Mouse (Mus musculus): ENCODE results near the gene Npy4r. TPM values are rescaled to one million over a fixed set of nuclear protein-coding genes. Genes with fewer than 3 reads are reported as not detected.

Gene Npy4r
- total and polyA plus RNA-seq, 3 experiments: not detected

- H3K36me3 ChIP-seq (ENCODE audit: control insufficient read depth in 1 of 2, insufficient read depth in 2 of 2, low read length in 2 of 2): no peaks in the 10 kb centered on the region
- H3K9me3 ChIP-seq (replicated peaks; ENCODE audit: insufficient read depth, low read length): no peaks in the 10 kb centered on the region
- H3K4me1 ChIP-seq (ENCODE audit: control insufficient read depth in 1 of 2, insufficient read depth in 2 of 2, low read length in 2 of 2): no peaks in the 10 kb centered on the region
- no peaks in the 10 kb centered on the region for H3K27me3 ChIP-seq (ENCODE audit: control insufficient read depth in 1 of 2, insufficient read depth in 2 of 2, low read length in 2 of 2)
- H3K9ac ChIP-seq (ENCODE audit: control insufficient read depth, low read depth, low read length, poor library complexity, severe bottlenecking): no peak overlapping the region
- H3K4me3 ChIP-seq (ENCODE audit: control insufficient read depth in 1 of 2, insufficient read depth in 1 of 2, low read depth in 2 of 2, low read length in 2 of 2): no peak overlapping the region
- H3K79me2 ChIP-seq (ENCODE audit: control insufficient read depth, insufficient read depth, low read length, poor library complexity): no peaks in the 10 kb centered on the region
- TF ChIP-seq KAT2A (conservative IDR thresholded peaks at IDR 0.05; ENCODE audit: low read depth, low read length) (no peak), MXI1 (IDR thresholded peaks at IDR 0.05; ENCODE audit: low read depth, low read length) (no peak), ZC3H11A (IDR thresholded peaks at IDR 0.05; ENCODE audit: low read depth, low read length) (no peak), BHLHE40 (IDR thresholded peaks at IDR 0.05; ENCODE audit: borderline replicate concordance, low read depth, low read length) (no peak), GABPA (IDR thresholded peaks at IDR 0.05; ENCODE audit: low read depth, low read length) (no peak), ZNF384 (IDR thresholded peaks at IDR 0.05; ENCODE audit: low read depth, low read length) (no peak), UBTF (IDR thresholded peaks at IDR 0.05; ENCODE audit: borderline replicate concordance, insufficient read depth, low read depth, low read length) (no peak), USF2 (IDR thresholded peaks at IDR 0.05; ENCODE audit: borderline replicate concordance in 1 of 2, insufficient read depth in 1 of 2, low read depth in 1 of 2, low read length in 2 of 2) (no peak), ELF1 (IDR thresholded peaks at IDR 0.05; ENCODE audit: low read depth, low read length) (no peak), RCOR1 (IDR thresholded peaks at IDR 0.05; ENCODE audit: low read depth, low read length) (no peak), POLR2AphosphoS2 (IDR thresholded peaks at IDR 0.05; ENCODE audit: low read length) (no peak), ZKSCAN1 (IDR thresholded peaks at IDR 0.05; ENCODE audit: low read depth, low read length) (no peak), TCF12 (IDR thresholded peaks at IDR 0.05; ENCODE audit: low read depth, low read length) (no peak), ETS1 (IDR thresholded peaks at IDR 0.05; ENCODE audit: low read depth, low read length) (no peak), HCFC1 (IDR thresholded peaks at IDR 0.05; ENCODE audit: low read depth, low read length) (no peak)
- H3K27ac ChIP-seq (ENCODE audit: control insufficient read depth, low read depth, low read length): no peak overlapping the region
- no peak for DNase-seq (ENCODE audit: low read depth, low spot score)
These were observed 56.1 kb downstream of the Npy4r start for GRCm38 (mm10) chr14:34096161-34096560.

Other genes with a start within 250 kb of the Npy4r start
- not detected in 2 replicates for gene Gdf10, start 228.9 kb downstream of the Npy4r start, total RNA-seq (2012; rRNA removed)
- gene Gdf10, start 228.9 kb downstream of the Npy4r start, polyA plus RNA-seq (2012; ENCODE audit: insufficient read depth in 1 of 2, insufficient read length in 2 of 2, low read depth in 1 of 2, low replicate concordance in 2 of 2, missing spikeins in 1 of 2): not detected
- gene Gdf2, start 211.4 kb downstream of the Npy4r start, total RNA-seq (2012; rRNA removed): not detected in 2 replicates
- gene Gdf2, start 211.4 kb downstream of the Npy4r start, polyA plus RNA-seq (2012; ENCODE audit: insufficient read depth in 1 of 2, insufficient read length in 2 of 2, low read depth in 1 of 2, low replicate concordance in 2 of 2, missing spikeins in 1 of 2): not detected
- not detected in 2 replicates for gene Rbp3, start 198.5 kb downstream of the Npy4r start, total RNA-seq (2012; rRNA removed)
- gene Rbp3, start 198.5 kb downstream of the Npy4r start, polyA plus RNA-seq (2012; ENCODE audit: insufficient read depth in 1 of 2, insufficient read length in 2 of 2, low read depth in 1 of 2, low replicate concordance in 2 of 2, missing spikeins in 1 of 2): not detected
- gene Zfp488, start 173.7 kb downstream of the Npy4r start, total RNA-seq (2012; rRNA removed): not detected in 2 replicates
- gene Zfp488, start 173.7 kb downstream of the Npy4r start, polyA plus RNA-seq (2012; ENCODE audit: insufficient read depth in 1 of 2, insufficient read length in 2 of 2, low read depth in 1 of 2, low replicate concordance in 2 of 2, missing spikeins in 1 of 2): not detected
- gene Gm30083, start 137.3 kb downstream of the Npy4r start, total RNA-seq (2012; rRNA removed): not detected in 2 replicates
- not detected for gene Gm30083, start 137.3 kb downstream of the Npy4r start, polyA plus RNA-seq (2012; ENCODE audit: insufficient read depth in 1 of 2, insufficient read length in 2 of 2, low read depth in 1 of 2, low replicate concordance in 2 of 2, missing spikeins in 1 of 2)
- not detected in 2 replicates for gene Gm5460, start 135.7 kb downstream of the Npy4r start, total RNA-seq (2012; rRNA removed)
- not detected for gene Gm5460, start 135.7 kb downstream of the Npy4r start, polyA plus RNA-seq (2012; ENCODE audit: insufficient read depth in 1 of 2, insufficient read length in 2 of 2, low read depth in 1 of 2, low replicate concordance in 2 of 2, missing spikeins in 1 of 2)
- gene Antxrl, start 99.8 kb downstream of the Npy4r start, total RNA-seq (2012; rRNA removed): not detected in 2 replicates
- not detected for gene Antxrl, start 99.8 kb downstream of the Npy4r start, polyA plus RNA-seq (2012; ENCODE audit: insufficient read depth in 1 of 2, insufficient read length in 2 of 2, low read depth in 1 of 2, low replicate concordance in 2 of 2, missing spikeins in 1 of 2)
- gene Anxa8, start 66.5 kb downstream of the Npy4r start, total RNA-seq (2012; rRNA removed): not detected in 2 replicates
- gene Anxa8, start 66.5 kb downstream of the Npy4r start, polyA plus RNA-seq (2012; ENCODE audit: insufficient read depth in 1 of 2, insufficient read length in 2 of 2, low read depth in 1 of 2, low replicate concordance in 2 of 2, missing spikeins in 1 of 2): not detected
- gene A630023A22Rik, start 49.7 kb downstream of the Npy4r start, total RNA-seq (2012; rRNA removed): not detected in 2 replicates
- gene A630023A22Rik, start 49.7 kb downstream of the Npy4r start, polyA plus RNA-seq (2012; ENCODE audit: insufficient read depth in 1 of 2, insufficient read length in 2 of 2, low read depth in 1 of 2, low replicate concordance in 2 of 2, missing spikeins in 1 of 2): not detected
- gene Gprin2, start 49.2 kb upstream of the Npy4r start, total RNA-seq (2012; rRNA removed): under 0.01 and 0.03 TPM in 2 replicates
- under 1 TPM in 1 of 2 experiments, not detected in 1; 0.01 TPM for gene Gprin2, start 49.2 kb upstream of the Npy4r start, polyA plus RNA-seq (2012; ENCODE audit: insufficient read depth in 1 of 2, insufficient read length in 2 of 2, low read depth in 1 of 2, low replicate concordance in 2 of 2, missing spikeins in 1 of 2)
- not detected in 2 replicates for gene Syt15, start 67.1 kb upstream of the Npy4r start, total RNA-seq (2012; rRNA removed)
- gene Syt15, start 67.1 kb upstream of the Npy4r start, polyA plus RNA-seq (2012; ENCODE audit: insufficient read depth in 1 of 2, insufficient read length in 2 of 2, low read depth in 1 of 2, low replicate concordance in 2 of 2, missing spikeins in 1 of 2): under 1 TPM in 1 of 2 experiments, not detected in 1; 0.06 TPM
- gene Shld2, start 158.0 kb upstream of the Npy4r start, total RNA-seq (2012; rRNA removed): 7.9 and 9.2 TPM in 2 replicates
- 1 to 10 TPM in 1 of 2 experiments, not detected in 1; 7.0 TPM for gene Shld2, start 158.0 kb upstream of the Npy4r start, polyA plus RNA-seq (2012; ENCODE audit: insufficient read depth in 1 of 2, insufficient read length in 2 of 2, low read depth in 1 of 2, low replicate concordance in 2 of 2, missing spikeins in 1 of 2)
- 92.3 and 99.9 TPM in 2 replicates for gene Glud1, start 158.2 kb upstream of the Npy4r start, total RNA-seq (2012; rRNA removed)
- gene Glud1, start 158.2 kb upstream of the Npy4r start, polyA plus RNA-seq (2012; ENCODE audit: insufficient read depth in 1 of 2, insufficient read length in 2 of 2, low read depth in 1 of 2, low replicate concordance in 2 of 2, missing spikeins in 1 of 2): 100 to 1,000 TPM in 1 of 2 experiments, 10 to 100 TPM in 1; 57.1 to 125 TPM
- not detected in 2 replicates for gene Fam25c, start 202.9 kb upstream of the Npy4r start, total RNA-seq (2012; rRNA removed)
- not detected for gene Fam25c, start 202.9 kb upstream of the Npy4r start, polyA plus RNA-seq (2012; ENCODE audit: insufficient read depth in 1 of 2, insufficient read length in 2 of 2, low read depth in 1 of 2, low replicate concordance in 2 of 2, missing spikeins in 1 of 2)
- gene Sncg, start 222.3 kb upstream of the Npy4r start, total RNA-seq (2012; rRNA removed): not detected in 2 replicates
- not detected for gene Sncg, start 222.3 kb upstream of the Npy4r start, polyA plus RNA-seq (2012; ENCODE audit: insufficient read depth in 1 of 2, insufficient read length in 2 of 2, low read depth in 1 of 2, low replicate concordance in 2 of 2, missing spikeins in 1 of 2)
- gene Mmrn2, start 223.0 kb upstream of the Npy4r start, total RNA-seq (2012; rRNA removed): 0.08 TPM in 1 of 2 replicates, not detected in the other
- gene Mmrn2, start 223.0 kb upstream of the Npy4r start, polyA plus RNA-seq (2012; ENCODE audit: insufficient read depth in 1 of 2, insufficient read length in 2 of 2, low read depth in 1 of 2, low replicate concordance in 2 of 2, missing spikeins in 1 of 2): under 1 TPM in 1 of 2 experiments, not detected in 1; 0.03 TPM